12 mouse cellular contexts compared by ENCODE assay signal in genomic region chr7:57512955-57513354, GRCm38 (mm10). TPM values are rescaled to one million over a fixed set of nuclear protein-coding genes. Genes with fewer than 3 reads are reported as not detected.
DNase-seq lines count a peak whose midpoint lies in the region; ATAC-seq and TF ChIP-seq lines count a peak whose summit lies in the region.
"Had no signal": no experiment of that assay in that cellular context is flagged by ENCODE, and none has a peak within 500 bp of the region (broad histone marks: within the 10 kb centered on the region; RNA-seq: fewer than 3 reads in every experiment).

No protein-coding gene starts in this region.

- ATAC-seq in kidney, embryonic 15.5 days (replicated peaks; ENCODE audit: low FRiP score): no peak
- ATAC-seq in megakaryocyte, adult 5-6 weeks (ENCODE audit: poor library complexity, severe bottlenecking): no peak
- ATAC-seq: Patski had no signal

- H3K4me2 ChIP-seq in kidney, embryonic 15.5 days: no peak overlapping the region
- H3K4me2 ChIP-seq: heart, embryonic 15.5 days had no signal

- WGBS in kidney, adult 2 months: 26% methylated on average over 3 of the region's 3 CpGs
- 28% methylated on average over 3 of the region's 3 CpGs for WGBS in kidney, embryonic 15.5 days

- no peaks in the 10 kb centered on the region for H3K36me3 ChIP-seq in kidney, adult 2 months (ENCODE audit: control insufficient read depth, insufficient read depth, low read length)
- no peaks in the 10 kb centered on the region for H3K36me3 ChIP-seq in kidney, embryonic 15.5 days
- H3K36me3 ChIP-seq: heart, embryonic 15.5 days had no signal

- TF ChIP-seq CTCF in kidney, adult 2 months (conservative IDR thresholded peaks at IDR 0.05; ENCODE audit: insufficient read depth, insufficient read length, low read depth, low read length): no peak
- TF ChIP-seq CTCF in layer of hippocampus, adult 2 months (conservative IDR thresholded peaks at IDR 0.05): peak; percentile 83

- H3K4me3 ChIP-seq in kidney, adult 2 months (ENCODE audit: insufficient read depth, low read depth, low read length): no peak overlapping the region
- H3K4me3 ChIP-seq in kidney, embryonic 15.5 days (replicated peaks): no peak overlapping the region
- H3K4me3 ChIP-seq in layer of hippocampus, adult 2 months: no peak overlapping the region
- H3K4me3 ChIP-seq: heart, embryonic 15.5 days had no signal

- no peak for TF ChIP-seq POLR2A in kidney, adult 2 months (IDR thresholded peaks at IDR 0.05; ENCODE audit: low read depth, low read length)

- H3K27me3 ChIP-seq in kidney, adult 2 months (replicated peaks; ENCODE audit: control insufficient read depth, insufficient read depth, low read length): no peaks in the 10 kb centered on the region
- peaks cover 58% of the 10 kb centered on the region for H3K27me3 ChIP-seq in kidney, embryonic 15.5 days

- DNase-seq in adrenal gland, postnatal 10 days: peak; percentile 16
- no peak for DNase-seq in adrenal gland, postnatal 4 days (ENCODE audit: low spot score in 2 of 2)
- DNase-seq in kidney, adult 2 months: peak; percentile 3
- peak; percentile 10 for DNase-seq in 3T3-L1 (ENCODE audit: low read depth, low spot score)
- DNase-seq in layer of hippocampus, adult 2 months (ENCODE audit: low spot score in 2 of 2): peak; percentile 67 to 77
- no peak for DNase-seq in urinary bladder, postnatal 14 days (ENCODE audit: low spot score)

- no peaks in the 10 kb centered on the region for H3K9me3 ChIP-seq in kidney, embryonic 15.5 days (replicated peaks)
- H3K9me3 ChIP-seq: heart, embryonic 15.5 days had no signal

- H3K9ac ChIP-seq in kidney, embryonic 15.5 days: no peak overlapping the region
- H3K9ac ChIP-seq: heart, embryonic 15.5 days had no signal

- H3K4me1 ChIP-seq in kidney, adult 2 months (ENCODE audit: control insufficient read depth, insufficient read depth, low read length): no peaks in the 10 kb centered on the region
- peaks cover 12% of the 10 kb centered on the region for H3K4me1 ChIP-seq in kidney, embryonic 15.5 days

- H3K27ac ChIP-seq in kidney, adult 2 months (ENCODE audit: insufficient read depth, low read depth, low read length): no peak overlapping the region
- H3K27ac ChIP-seq in kidney, embryonic 15.5 days: no peak overlapping the region
- peak overlapping the region; percentile 56; the same call in 1 of the 2 replicates for H3K27ac ChIP-seq in layer of hippocampus, adult 2 months
- H3K27ac ChIP-seq: heart, embryonic 15.5 days had no signal

RNA-seq across cellular contexts. Expression of gene Gabra5, which starts 3.1 kb away (rescaled TPM):
- under 1 TPM; 0.15 to 0.33 TPM for total RNA-seq in adrenal gland, postnatal 10 days (2021)
- total RNA-seq in adrenal gland, postnatal 4 days (2021): under 1 TPM; 0.28 to 0.90 TPM
- 0.05 TPM in 1 of 2 replicates, not detected in the other for polyA plus RNA-seq in kidney, adult 2 months (2012; rRNA removed)
- 0.29 and 0.31 TPM in 2 replicates for polyA plus RNA-seq in kidney, embryonic 15.5 days (2015; fragmentation: Nextera tagmentation; extraction: Ambion mirVana)
- total RNA-seq in layer of hippocampus, adult 2 months (2021): 100 to 1,000 TPM; 172 to 194 TPM
- not detected in 2 replicates for total RNA-seq in megakaryocyte, adult 5-6 weeks (2015)
- not detected in 2 replicates for total RNA-seq in megakaryocyte, adult 5-6 weeks (2017)
- polyA plus RNA-seq: lung, embryonic 16.5 days; Patski; urinary bladder, adult 2 months had no signal

Comparison
In these comparisons a context has a peak if more than half of its experiments do, and no peak if none do; other contexts are left out.
1. DNase-seq: peak in adrenal gland, postnatal 10 days (single experiment), kidney, adult 2 months (single experiment), 3T3-L1 (single experiment) and layer of hippocampus, adult 2 months (2 of 2); none in adrenal gland, postnatal 4 days (0 of 2) and urinary bladder, postnatal 14 days (single experiment).
2. RNA of gene Gabra5, which starts 3.1 kb away (total RNA-seq): 172 to 194 TPM in layer of hippocampus, adult 2 months; 0.28 to 0.90 TPM in adrenal gland, postnatal 4 days, 0.15 to 0.33 TPM in adrenal gland, postnatal 10 days and not detected in megakaryocyte, adult 5-6 weeks; every median in the first group is over 10 times any median in the second.